Mouse (Mus musculus): Measurements from ENCODE around the gene Wfdc9.

Wfdc9 gene

DNA sequence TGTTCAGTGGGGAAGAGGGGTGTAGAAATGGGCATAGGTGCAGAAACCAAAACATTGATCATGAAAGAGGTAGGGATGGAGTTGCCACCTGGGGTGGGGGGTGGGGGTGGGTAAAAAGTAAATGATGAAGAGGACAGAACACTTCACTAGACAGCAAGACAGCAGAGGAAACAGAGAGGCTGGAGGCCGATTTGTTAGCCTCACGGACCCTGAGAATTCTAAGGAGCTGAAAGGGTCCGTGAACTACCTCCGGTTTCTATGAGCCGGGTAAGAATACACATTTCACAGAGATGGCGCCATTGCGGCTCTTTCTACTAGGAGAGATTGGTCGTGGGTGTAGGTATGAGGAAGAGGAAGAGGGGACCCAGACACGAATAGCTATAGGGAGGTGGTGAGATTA, at the start of gene Wfdc9:
TSS of gene Wfdc9 (minus strand) at position 101 of the 400 bp plus-strand sequence.
- DNase-seq (ENCODE audit: low spot score) = no peak

DNA sequence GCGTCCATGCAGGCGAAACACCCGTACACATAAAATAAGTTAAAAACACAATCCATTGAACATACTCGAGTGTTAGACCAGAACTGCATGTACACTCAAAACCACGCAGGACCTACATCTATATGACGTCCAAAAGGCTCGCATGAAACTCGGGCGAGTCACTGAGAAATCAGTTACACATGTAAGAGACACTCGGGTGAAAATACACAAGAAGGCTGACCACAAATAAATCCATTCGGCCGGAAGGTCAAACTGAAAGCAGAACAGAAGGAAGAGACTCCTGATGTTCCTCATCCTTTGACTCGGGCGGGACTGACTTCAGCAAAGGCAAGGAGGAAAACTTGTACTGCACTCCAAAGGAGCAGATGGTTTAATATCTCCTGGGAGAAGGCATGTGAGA, 49.6 kb upstream of the Wfdc9 start:
- DNase-seq (ENCODE audit: low spot score) = no peak

DNA sequence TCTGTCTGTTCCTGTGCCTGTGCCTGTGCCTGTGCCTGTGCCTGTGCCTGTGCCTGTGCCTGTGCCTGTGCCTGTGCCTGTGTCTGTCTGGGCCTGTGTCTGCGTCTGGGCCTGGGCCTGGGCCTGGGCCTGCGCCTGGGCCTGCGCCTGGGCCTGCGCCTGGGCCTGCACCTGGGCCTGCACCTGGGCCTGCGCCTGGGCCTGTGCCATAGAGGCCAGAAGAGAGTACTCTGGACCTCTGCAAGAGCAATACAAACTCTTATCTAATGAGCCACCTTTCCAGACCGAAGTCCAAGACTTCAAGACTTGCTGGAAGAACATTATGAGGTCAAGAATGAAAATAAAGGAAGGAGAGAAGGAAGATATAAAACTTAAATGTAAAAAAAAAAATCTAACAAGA, 48.9 kb upstream of the Wfdc9 start:
- no peak for DNase-seq (ENCODE audit: low spot score)

DNA sequence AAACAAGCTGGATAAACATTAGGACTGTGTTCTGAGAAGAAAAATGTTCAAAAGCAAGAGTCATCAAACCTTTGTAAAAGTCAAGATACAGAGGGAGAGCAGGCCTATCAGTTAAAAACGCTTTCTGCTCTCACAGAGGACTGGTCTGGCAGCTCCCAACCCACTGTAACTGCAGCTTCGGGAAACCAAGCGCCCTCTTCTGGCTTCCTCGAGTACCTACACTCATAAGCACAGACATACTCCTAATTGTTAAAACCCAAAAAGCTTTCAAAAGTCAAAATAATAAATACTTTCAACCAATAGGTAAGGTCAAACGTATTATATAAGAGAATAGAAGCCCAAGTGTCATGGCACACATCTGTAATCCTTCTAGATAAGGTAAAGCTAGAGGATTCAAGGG, 47.9 kb upstream of the Wfdc9 start:
- DNase-seq (ENCODE audit: low spot score) = no peak

DNA sequence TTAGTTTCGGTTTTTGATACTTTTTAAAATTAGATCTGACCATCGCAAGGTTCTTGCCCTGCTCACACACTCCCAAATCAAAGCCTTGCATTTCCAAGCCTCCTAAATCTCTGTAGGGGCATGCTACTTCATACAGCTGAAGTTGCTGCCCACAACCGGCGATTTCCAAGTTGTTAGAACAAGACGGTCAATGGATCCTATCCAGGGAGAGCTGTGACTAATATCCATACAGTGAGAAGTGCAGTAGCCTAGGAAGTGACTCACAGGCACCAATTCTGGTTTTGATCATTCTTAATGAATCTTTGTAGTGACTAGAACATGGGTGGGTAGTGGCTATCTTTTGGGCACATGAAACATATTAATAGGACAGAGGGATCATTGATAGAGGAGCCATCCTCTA, 45.4 kb upstream of the Wfdc9 start:
- no peak for DNase-seq (ENCODE audit: low spot score)

DNA sequence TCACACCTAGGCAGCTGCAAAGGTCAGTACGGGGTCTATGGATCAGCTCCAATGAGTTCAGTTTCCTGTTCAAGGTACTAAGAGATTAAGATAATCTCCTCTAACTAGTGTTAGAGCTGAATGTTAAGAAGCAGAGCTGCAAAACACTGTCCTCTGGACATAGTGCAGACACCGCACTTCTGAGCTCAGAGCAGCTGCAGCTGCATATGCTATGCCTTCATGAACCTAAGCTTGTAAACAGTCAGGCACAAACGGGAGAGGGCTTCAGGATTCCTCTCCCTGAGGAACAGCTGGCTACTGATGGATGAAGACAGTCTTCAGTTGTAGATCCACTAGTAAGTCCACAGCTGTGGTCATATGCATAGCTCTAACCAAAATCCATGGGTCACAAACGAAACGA, 44.6 kb upstream of the Wfdc9 start:
- DNase-seq (ENCODE audit: low spot score) = no peak

DNA sequence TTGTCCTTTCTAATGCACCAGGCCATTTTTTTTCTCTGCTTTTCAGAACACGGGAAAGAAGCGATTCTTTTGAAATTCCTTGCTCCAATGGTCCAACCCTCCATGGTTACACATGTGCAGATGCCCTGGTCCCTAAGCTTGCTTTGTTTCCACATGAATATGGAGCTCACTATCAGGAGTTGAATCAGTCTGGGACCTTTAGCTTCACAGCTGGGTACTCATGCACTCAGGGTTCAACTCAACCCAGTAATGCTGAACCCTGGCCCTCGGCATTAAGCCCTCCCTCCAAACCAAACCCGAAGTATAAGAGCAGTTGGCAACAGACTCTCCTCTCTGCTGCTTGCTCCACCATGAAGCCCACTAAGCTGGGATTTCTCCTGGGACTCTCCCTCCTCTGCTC, 41.8 kb upstream of the Wfdc9 start, which contains the start of gene Spint4:
TSS of gene Spint4 (plus strand) at position 301 of the 400 bp plus-strand sequence.
- no peak for DNase-seq (ENCODE audit: low spot score)

DNA sequence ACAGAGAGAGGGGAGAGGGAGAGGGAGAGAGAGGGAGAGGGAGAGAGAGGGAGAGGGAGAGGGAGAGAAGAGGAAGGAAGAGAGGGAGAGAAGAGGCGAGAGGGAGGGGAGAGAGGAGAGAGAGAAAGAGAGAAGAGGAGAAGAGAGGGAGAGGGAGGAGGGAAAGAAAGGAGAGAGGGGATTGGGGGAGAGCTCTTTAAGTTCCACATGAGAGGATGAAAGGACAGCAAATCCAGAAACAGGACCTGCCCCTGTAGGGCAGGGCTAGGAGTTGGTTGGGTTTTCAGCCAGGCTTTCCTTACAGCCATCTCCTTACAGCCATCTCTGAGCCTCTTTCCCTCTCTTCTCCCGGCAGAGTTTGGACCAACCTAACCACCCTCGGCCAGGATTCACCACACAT, 28.4 kb upstream of the Wfdc9 start, which contains the start of gene Wfdc13:
TSS of gene Wfdc13 (plus strand) at position 301 of the 400 bp plus-strand sequence.
- no peak for DNase-seq (ENCODE audit: low spot score)

DNA sequence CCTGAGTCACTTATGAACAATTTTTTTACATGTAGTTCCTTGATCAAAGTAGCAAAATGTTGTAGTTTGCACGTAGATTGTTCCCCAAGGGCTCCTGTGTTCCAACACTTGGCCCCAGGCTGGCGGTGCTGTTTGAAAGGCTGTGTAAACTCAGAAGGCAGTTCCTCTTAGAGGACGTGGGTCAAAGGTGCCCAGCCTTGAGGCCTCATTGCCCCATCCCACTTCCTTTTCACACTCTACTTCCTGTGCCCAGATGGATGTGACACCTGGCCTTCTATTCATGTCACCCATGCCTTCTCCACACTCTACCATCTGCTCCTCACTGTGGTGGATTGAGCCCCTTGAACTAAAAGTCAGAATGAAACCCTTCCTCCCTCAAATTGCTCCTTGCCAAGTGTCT, 23.5 kb upstream of the Wfdc9 start:
- DNase-seq (ENCODE audit: low spot score) = no peak

DNA sequence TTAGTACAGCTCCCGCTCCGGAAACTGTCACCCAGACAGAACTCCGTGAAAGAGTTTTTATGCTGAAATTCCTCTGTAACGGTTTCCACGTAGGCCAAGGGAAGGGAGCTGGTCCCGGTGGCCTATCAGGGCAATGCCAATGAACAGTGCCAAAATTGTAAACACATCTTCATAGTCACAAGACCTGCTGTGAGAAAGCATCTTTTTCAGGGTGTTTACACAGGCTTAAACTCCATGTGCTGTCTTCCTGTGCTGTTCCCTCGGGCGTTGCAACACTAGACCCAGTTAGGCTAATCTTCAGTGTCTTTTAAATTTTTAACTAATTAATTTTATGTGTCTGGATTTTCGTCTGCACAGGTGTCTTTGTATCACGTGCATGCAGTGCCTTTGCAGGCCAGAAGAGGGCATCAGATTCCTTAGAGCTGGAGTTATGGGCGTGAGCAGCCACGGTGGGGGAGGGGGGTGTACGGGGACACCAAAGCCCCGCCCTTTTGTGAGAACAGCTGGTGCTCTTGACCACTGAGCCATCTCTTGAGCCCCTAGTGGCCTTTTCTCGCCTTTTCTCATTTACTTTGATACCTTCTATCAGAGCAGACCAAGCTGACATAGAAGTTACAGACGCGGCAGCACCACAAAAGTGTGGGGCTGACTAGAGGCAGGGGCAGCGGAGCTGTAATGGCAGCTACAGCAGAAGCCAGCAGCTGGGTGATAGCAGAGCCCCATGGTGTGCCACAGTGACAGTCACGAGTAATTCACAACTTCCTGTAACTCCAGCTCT, 22.7 kb upstream of the Wfdc9 start:
- DNase-seq (ENCODE audit: low spot score) = peak; percentile 22

DNA sequence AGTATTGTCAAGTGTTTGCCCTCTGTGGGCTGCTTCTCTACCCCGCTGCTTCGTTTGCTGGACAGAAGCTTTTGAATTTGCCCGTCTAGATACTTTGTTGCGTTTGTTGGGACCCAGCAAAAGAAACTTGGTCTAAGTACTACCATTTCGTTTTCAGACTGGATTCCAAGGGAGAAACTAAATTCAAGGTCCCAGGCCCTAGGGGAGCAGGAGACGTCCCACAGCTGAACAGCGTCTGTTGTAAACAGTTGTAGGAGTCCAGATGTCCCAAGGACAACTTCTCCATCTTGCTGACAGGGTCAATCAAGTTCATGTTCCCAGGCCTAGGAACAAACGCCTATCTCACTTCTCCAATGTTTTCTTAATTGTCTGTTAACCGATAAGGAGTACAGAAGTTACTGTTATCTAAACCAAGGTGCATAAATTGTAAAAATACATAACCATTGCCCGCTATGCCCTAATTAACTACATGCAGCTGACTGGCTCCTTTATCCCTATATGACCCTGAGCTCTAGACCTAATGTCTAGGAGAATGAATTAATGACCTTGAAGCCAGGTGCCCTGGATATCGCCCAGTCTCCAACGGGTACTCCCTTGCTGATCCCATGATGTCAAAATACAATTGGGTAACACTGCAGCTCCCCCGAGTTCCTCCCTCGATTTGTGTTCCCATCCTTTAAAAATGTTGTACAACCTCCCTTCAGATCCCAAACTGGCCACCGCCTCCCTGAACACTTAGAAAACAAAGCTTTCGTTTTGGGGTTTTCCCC, 20.7 kb upstream of the Wfdc9 start:
- no peak for DNase-seq (ENCODE audit: low spot score)

DNA sequence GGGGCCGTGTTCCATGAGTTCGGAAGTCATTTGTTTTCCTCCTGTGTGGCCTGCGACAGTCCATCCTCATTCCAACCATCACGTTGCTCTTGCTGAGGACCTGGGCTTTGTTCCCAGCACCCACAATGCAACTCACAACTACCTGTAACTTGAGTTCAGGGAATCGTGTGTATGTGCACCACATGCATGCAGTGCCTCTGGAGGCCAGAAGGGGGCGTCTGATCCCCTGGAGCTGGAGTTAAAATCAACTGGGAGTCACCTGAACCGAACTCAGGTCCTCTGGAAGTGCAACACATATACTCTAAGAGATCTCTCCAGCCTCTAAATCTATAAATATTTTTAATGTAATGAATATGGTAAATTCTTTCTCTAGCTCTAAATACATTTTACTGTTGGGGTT, 19.7 kb upstream of the Wfdc9 start:
- no peak for DNase-seq (ENCODE audit: low spot score)

DNA sequence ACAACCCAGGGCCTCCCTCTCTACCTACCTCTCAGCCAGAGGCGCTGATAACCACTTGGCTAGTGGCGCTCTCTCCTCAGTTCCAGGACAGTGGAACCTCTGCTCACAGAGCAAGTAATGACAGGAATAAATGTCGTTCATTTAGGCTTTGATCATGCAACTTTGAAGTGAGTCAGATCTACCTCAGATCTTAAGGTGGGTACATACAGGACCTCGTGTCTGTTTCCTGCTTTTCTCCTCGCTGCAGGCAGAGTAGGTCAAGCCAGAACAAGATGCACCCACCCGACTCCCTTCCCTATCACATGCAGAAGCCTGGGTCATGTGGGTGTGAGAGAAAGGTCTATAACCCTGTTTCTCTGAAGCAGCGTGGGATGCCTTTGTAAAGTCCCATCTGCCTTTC, 17.6 kb upstream of the Wfdc9 start, which contains the start of gene Wfdc11:
TSS of gene Wfdc11 (minus strand) at position 101 of the 400 bp plus-strand sequence.
- no peak for DNase-seq (ENCODE audit: low spot score)

DNA sequence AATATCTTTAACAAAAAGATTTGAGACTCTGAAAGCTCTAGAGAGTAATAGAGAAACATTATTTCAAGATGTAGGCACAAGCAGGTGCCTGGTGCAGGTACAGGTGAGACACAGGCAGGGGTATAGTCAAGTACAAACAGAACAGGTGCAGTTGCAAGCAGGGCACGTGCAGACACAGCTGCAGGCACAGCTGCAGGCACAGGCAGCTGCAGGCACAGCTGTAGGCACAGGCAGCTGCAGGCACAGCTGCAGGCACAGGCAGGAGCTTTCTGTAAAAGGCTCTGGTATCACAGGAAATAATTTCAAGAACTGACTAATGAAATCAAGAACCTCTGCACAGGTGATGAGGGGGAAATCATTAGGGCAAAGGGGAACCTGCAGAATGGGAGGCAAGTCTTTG, 14.6 kb upstream of the Wfdc9 start:
- DNase-seq (ENCODE audit: low spot score) = no peak

DNA sequence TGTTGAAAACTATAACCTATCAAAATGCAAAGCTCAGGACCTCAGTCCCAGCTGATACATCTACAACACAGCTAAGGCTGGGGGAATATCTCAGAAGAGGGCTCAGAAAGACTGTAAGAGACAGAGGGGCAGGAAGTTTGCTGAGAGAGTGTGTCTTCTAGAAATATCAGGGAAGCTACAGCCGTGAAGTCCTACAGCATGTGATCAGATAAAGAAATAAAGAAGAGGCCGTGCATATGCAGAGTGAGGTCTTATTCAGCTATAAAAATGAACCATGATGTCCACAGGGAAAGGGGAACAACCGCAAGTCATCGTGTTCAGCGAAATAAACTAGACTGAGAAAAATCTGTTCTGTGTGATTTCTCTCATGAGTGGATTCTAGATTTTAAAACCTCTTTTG, 13.9 kb upstream of the Wfdc9 start:
- no peak for DNase-seq (ENCODE audit: low spot score)

DNA sequence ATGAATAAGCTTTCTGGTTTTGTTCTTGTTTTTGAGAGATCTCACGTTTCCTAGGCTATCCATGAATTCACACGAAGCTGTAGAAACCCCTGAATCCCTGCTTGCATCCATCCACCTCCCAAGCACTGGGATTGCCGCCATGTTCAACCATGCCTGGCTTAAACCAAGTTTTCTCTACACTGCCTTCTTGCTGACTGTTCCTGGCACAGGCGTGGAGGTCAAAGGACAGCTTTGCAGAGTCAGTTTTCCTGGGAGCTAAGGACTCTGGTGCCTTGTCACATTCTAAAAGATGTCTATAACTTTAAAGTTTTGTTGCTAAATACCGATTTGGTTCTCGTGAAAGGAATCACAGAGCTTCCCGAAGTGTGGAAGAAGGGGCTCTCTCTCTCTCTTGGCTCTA, 8.5 kb upstream of the Wfdc9 start:
- DNase-seq (ENCODE audit: low spot score) = no peak

DNA sequence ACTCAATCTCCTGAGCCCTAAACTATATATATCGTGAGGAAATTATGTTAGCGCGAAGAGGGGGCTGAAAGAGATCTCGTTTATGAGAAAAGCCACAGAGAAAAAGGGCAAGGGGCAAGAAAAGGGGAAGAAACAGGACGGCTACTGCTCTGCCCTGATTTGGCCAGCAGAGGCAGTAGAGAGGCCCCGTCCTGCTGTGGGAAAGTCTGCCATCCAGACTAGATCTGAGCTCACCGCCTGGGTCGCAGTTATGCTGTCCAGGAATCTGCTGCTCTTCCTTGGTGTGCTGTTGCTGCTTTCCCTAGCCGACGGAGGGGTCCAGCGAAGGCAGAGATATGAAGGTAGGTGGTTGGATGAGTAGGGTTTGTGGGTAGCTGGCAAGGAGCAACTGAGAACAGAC, 525 bp downstream of the Wfdc9 start, which contains the start of gene Wfdc10:
TSS of gene Wfdc10 (plus strand) at position 189 of the 400 bp plus-strand sequence.
- no peak for DNase-seq (ENCODE audit: low spot score)

DNA sequence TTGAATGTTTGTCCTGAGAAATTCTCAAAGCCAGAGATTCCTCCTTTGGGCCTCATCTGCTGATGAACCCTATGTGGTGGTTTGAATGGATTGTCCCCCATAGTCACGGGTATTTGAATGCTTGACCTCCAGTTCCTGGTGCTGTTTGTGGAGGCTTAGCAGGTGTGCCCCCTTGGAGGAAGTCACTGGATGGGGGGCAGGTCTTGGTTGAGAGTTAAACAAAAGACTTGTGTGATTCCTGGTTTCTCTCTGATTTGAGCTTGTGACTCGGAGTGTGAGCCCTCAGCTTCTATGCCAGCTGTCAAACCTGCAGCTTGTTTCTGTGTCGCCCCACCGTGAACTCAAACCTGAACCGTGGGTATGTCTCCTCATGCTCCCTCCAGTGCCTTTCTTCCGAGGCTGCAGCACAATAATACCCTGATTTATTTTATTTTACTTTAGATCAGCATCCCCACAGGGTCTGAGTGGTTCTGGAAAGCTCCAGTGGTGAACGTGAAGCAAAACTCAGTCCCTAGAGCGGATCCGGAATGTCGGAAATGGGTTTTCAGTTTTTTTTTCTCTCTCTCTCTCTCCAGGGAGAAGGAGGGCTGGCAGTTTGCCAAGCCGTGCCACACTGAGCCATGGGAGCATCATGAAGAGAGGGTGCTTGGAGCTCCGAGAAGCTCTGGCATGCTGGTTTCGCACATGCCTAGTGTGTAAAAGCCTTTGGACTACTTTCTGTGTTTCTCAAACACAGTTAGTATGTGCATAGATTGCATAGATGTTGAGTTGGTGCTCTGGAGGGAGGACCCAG, 14.3 kb downstream of the Wfdc9 start:
- DNase-seq (ENCODE audit: low spot score) = no peak

DNA sequence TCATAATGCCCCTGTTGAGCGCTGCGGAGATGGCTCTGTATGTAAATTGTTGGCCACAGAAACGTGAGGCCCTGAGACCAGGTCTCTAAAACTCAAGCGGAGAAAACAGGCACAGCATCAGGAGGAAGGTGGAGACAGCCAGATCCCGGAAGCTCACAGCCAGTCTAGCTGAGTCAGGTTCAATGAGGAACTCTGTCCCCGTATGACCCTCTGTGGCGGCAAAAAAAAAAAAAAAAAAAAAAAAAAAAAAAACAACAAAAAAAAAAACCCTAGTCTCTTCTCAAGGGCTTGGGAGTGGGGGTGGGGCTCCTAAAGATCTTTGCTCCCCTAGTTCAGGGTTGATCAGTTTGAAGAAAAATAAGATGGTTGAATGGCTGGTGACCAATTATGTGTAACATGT, 15.3 kb downstream of the Wfdc9 start:
- DNase-seq (ENCODE audit: low spot score) = no peak

DNA sequence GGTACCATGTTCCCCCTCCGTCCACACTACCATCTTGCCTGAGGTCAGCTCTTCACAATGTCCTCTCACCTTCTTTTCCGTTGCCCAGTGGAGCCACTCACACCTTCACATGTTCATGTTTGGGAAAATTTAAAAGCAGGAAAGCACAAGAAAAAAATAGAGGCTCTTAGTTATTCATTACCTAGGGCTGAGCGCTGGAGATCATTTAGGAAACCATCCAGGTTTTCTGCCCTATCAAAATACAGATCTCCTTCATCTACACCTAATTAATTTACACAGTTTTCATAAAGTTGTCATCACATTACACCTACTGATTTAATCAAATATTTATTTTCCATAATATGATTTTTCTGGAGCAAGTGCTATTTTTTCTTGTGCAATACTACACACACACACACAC, 17.7 kb downstream of the Wfdc9 start, which contains the start of gene Wfdc16:
TSS of gene Wfdc16 (minus strand) at position 101 of the 400 bp plus-strand sequence.
- DNase-seq (ENCODE audit: low spot score) = no peak

DNA sequence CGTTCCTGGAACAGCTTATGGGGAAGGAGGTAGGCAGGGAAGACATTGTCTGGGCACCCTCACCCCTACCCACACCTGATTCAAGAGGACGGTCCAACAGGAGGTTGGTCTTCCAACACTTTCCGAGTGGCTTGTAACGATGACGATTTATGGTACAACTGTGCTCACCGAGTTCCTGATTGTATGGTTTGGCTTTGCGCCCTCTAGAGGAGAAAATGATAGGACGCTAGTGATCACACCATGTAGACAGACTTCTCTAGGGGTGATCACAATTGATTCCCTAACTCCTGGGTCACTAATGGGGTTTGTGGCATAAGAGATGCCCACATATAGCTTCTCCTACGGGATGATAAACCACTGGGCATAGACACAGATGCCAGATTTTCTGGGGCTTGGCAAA, 21.1 kb downstream of the Wfdc9 start:
- DNase-seq (ENCODE audit: low spot score) = no peak

DNA sequence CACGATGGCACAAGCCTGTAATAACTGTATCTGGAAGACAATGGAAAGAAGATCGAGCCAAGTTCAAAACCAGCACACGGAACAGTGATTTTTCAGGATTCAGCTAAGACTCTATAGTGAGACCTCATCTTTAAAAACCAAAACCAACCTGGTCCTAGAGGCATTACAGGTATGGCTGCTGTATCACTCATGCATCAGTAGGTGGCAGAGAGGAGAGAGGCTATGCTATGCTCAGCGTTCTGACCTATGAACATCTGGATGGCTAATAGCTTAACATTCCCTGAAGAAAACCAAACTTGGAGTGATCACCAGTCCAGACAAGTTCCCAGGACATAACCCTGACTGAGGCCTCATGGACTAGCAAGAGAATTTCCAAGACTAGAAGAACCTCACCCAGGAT, 34.6 kb downstream of the Wfdc9 start:
- no peak for DNase-seq (ENCODE audit: low spot score)
